Mouse (Mus musculus) gonadal fat pad, adult 2 months (tissue): ENCODE results near the gene Yipf2. TPM values are rescaled to one million over a fixed set of nuclear protein-coding genes. Genes with fewer than 3 reads are reported as not detected.
A peak's percentile ranks its signal among the peaks of the same experiment; 100 is the strongest.
"Not testable (repeated sequence)": the region's sequence is repeated elsewhere in the genome, so short reads cannot be mapped to it uniquely, and the experiment has no call there.

Source experiments
- DNase-seq: peaks from one replicate; pipeline ENCODE4 v3.0.0-alpha.2; 2012; ENCODE audit warnings: low read depth
- polyA plus RNA-seq: library from polyadenylated mRNA; depleted of rRNA; stranded (reverse); fragments of >200 nt; gene quantifications from 2 replicates; pipeline ENCODE4 v1.2.3, GENCODE M21; 2012

Yipf2 gene
- polyA plus RNA-seq, 1 experiment = 95.2 TPM

- no peak for DNase-seq
Measured at GRCm38 (mm10) chr9:21600186-21600585, 7.6 kb upstream of the Yipf2 start.

GRCm38 (mm10) chr9:21598198-21598597 lies 5.6 kb upstream of the Yipf2 start:
- no peak for DNase-seq

DNA sequence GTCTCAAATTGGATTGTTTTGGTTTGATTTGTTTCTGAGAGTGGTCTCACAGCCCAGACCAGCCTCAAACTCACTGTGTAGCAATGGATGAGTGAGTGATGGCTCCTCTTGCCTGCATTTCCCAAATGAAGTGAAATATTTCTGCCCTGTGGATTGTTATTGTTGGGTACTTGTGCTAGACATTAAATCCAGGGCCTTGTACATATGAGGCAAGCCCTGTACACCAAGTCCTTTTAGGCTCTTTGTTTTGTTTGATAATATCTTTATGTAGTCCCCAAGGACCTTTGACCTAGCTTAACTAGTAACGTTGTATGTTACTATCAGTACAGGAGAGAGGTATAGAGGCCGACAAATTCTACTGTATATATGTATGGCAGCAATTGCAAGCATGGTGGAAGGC lies 2.2 kb upstream of the Yipf2 start:
- peak; percentile 58 for DNase-seq

DNA sequence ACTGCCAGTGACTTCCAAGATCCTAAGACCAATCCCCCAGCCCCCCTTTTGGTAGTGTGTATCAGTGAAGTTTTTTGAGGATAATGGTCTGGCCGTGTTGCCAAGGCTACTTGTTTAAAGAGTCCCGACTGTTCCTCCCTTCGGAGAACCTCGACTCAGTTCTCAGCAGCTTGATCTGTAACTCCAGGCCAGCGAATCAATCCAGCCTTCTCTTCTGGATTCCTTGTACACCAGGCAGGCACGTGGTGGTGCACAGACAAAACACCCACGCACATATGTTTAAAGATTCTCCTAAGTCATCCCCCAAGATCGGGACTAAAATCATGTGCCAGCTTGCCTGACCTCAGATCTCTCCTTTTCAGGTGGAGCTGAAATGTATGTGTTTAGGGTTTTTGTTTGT lies 1.7 kb upstream of the Yipf2 start:
- not testable (repeated sequence) for DNase-seq

DNA sequence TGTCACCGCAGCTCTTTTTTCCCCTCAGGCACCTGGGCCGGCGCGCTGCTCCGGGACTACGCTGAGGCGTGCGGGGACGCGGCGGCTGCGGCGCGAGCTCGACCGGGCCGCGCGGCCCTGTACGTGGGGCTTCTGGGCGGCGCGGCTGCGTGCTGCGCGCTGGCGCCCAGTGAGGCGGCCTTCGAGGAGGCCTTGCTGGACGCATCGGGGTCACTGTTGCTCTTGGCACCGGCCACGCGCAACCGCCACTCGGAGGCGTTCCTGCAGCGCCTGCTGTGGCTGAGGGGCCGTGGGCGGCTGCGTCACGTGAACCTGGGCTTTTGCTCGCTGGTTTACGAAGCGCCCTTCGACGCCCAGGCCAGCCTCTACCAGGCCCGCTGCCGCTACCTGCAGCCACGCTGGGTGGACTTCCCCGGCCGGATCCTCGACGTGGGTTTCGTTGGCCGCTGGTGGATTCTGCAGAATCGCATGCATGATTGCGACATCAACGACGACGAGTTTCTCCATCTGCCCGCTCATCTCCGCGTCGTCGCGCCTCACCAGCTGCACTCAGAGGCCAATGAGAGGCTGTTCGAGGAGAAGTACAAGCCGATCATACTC lies 594 bp upstream of the Yipf2 start:
- DNase-seq = no peak

GRCm38 (mm10) chr9:21591831-21592702 lies 561 bp downstream of the Yipf2 start:
- no peak for DNase-seq

GRCm38 (mm10) chr9:21591127-21591830 lies 1.3 kb downstream of the Yipf2 start:
- DNase-seq = no peak

DNA sequence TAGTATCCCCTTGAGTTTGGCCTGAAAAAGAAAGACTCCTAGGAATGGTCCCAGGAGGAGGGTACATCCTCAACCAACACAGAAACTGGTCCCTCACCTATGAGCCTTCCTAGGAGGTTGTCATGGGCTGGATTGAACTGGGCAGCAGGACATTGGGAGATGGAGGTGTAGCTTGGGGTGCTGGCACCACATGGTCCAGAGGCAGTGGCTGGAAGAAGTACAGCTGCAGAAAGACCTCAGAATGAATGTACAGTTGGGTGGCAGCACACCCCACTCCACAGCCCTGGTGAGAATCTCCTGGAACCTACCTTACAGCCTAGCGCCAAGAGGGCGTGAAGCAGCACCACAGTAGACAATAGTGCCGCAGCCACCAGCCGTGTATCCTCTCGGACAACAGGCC lies 3.1 kb downstream of the Yipf2 start:
- DNase-seq = no peak

GRCm38 (mm10) chr9:21588350-21588749 lies 4.3 kb downstream of the Yipf2 start:
- DNase-seq = no peak

DNA sequence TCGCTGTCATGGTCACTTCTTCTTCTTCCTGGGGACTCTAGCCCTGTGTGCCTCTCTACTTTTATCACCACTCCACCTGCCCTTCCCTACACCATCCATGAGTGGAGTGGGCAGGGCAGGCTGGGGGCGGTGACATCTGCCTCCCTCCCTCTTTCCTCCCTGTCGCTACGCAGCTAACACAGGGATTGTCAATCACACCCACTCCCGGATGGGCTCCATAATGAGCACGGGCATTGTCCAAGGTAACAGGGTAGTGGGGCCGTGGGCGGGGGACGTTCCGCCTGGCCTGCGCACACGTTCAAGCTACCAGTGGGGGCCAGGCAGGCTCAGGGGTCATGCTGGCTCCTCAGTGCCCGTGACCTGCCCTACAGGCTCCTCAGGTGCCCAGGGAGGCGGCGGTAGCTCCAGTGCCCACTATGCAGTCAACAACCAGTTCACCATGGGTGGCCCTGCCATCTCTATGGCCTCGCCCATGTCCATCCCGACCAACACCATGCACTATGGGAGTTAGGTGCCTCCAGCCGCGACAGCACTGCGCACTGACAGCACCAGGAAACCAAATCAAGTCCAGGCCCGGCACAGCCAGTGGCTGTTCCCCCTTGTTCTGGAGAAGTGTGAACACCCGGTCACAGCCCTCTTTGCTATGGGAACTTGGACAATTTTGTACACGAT lies 4.8 kb downstream of the Yipf2 start:
- DNase-seq = no peak

GRCm38 (mm10) chr9:21585401-21585800 lies 7.2 kb downstream of the Yipf2 start:
- DNase-seq = no peak

GRCm38 (mm10) chr9:21578226-21578625 lies 14.4 kb downstream of the Yipf2 start:
- no peak for DNase-seq

DNA sequence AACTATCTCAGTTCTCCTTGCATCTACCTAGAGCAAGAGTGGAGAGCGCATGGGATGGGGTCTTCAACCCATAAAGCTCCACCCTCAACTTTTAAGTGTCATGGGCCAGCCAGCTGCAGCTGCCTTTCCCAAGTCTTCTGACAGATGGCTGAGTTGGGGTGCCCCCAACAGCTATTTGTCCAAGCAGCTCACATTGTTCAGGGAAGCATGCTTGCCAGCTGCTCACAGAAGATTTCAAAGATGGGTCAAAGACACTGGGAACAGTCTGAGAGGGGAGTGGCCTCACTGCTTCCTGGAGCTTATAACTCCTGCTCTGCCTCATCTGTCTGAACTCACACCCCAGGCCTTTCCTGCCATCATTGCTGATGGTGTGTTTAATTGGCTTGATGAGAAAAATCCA lies 16.3 kb downstream of the Yipf2 start:
- no peak for DNase-seq

GRCm38 (mm10) chr9:21575253-21575652 lies 17.4 kb downstream of the Yipf2 start:
- DNase-seq = no peak

DNA sequence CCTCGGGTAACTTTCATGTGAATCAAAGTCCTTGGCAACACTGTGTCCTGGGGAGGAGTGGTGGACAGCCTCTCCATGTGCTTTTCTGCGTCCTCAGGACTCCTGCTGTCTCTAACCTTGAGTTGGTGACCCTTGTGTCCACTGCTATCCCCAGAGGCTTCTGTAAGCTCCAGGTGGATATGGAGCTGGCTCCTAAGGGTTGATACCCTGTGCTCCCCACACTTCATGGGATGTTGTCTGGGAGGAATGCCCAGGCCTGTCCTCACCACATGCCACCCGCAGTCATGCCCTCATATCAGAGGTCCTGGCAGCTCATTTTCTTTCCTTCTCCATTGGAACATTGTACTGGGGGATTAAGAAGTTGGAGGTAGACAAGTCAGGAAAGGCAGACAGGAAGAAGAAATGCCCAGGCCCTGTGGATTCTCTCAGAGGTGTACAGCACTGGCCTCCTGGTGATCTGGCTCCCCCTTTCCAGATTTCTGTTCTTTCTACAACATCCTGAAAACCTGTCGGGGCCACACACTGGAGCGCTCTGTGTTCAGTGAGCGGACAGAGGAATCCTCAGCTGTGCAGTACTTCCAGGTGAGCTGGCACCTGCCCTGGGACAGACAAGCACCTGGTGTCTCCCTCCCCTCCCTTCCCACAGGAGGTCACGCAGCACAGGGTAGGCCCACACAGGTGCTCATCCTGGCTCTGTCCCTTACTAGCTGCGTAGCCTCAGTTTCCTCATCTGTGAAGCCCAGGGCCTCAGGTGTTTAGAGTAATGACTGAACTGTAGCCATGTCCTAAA lies 18.4 kb downstream of the Yipf2 start:
- no peak for DNase-seq

DNA sequence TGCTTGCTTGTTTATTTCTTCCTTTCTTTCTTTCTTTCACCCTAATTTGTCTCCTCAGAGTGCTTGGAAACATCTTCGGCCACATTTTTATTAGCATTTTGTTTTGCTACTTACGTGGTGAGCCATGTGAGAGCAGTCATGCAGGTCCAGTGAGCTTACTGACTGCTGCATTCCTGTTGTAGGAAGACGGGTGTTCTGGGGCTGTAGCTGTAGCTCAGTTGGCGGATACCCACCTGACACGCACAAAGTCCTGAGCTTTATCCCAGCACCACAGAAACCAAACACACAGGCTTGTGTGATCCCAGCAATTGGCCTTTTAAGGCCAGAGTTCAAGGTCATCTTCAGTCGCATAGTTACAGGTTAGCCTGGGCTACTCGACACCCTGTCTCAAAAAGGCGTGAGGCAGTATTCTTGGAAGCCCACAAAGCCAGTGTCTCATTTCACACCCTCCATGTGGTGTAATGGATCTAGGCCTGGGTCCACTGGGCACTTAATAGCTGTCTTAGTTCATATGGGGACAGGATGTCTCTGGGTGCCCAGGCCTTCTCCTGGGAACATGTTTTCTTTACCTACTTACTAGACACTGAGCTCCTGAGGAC lies 23.9 kb downstream of the Yipf2 start:
- no peak for DNase-seq

GRCm38 (mm10) chr9:21567051-21567450 lies 25.6 kb downstream of the Yipf2 start:
- no peak for DNase-seq

- no peak for DNase-seq
Measured at GRCm38 (mm10) chr9:21566538-21566937, 26.1 kb downstream of the Yipf2 start.

GRCm38 (mm10) chr9:21565004-21565586 lies 27.5 kb downstream of the Yipf2 start:
- DNase-seq = no peak

- no peak for DNase-seq
Measured at GRCm38 (mm10) chr9:21564420-21564819, 28.2 kb downstream of the Yipf2 start.

DNA sequence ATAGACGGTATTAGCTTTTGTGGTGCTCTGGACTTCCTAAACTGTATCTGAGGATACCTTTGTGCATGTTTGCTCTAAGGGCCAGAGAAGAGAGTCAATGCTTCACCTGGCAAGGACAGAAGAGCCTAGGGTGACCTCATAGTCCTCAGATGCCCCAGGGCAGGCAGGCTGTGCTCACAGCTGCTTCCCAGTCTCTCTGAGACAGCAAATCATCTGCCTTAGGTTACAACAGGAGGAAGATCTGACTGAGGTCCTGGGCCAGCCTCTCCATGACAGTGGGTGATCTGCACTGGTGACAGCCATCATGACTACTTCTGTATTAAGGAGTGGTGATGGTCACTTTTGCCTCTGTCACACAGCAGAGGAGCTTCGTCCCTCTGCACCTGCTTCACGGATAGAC lies 33.5 kb downstream of the Yipf2 start:
- no peak for DNase-seq
